10 mouse cellular contexts compared by ENCODE assay signal in genomic region chr12:71842006-71842405, GRCm38 (mm10). TPM values are rescaled to one million over a fixed set of nuclear protein-coding genes. Genes with fewer than 3 reads are reported as not detected.
DNase-seq lines count a peak whose midpoint lies in the region; ATAC-seq and TF ChIP-seq lines count a peak whose summit lies in the region.
"Had no signal": no experiment of that assay in that cellular context is flagged by ENCODE, and none has a peak within 500 bp of the region (broad histone marks: within the 10 kb centered on the region; RNA-seq: fewer than 3 reads in every experiment).

No protein-coding gene starts in this region.

- ATAC-seq in lung, embryonic 14.5 days (ENCODE audit: insufficient read depth) = peak; percentile 86; the same call in 1 of the 2 replicates
- ATAC-seq in heart, embryonic 15.5 days (replicated peaks; ENCODE audit: insufficient number of reproducible peaks, insufficient read depth, low FRiP score, low read depth) = no peak
- ATAC-seq in kidney, embryonic 15.5 days (replicated peaks; ENCODE audit: low FRiP score) = peak; percentile 66; the same call in 1 of the 2 replicates
- ATAC-seq in activated CD4-positive, CD25-positive, alpha-beta regulatory T cell, adult 4 months = no peak

- H3K27me3 ChIP-seq in lung, embryonic 14.5 days (ENCODE audit: insufficient read depth, low read length) = no peaks in the 10 kb centered on the region
- no peaks in the 10 kb centered on the region for H3K27me3 ChIP-seq in heart, embryonic 15.5 days
- no peaks in the 10 kb centered on the region for H3K27me3 ChIP-seq in kidney, embryonic 15.5 days
- H3K27me3 ChIP-seq: midbrain, embryonic 12.5 days had no signal

- 22% methylated on average over 3 of the region's 3 CpGs for WGBS in lung, embryonic 14.5 days
- WGBS in lung, adult 2 months = 19% methylated on average over 3 of the region's 3 CpGs
- 17% methylated on average over 3 of the region's 3 CpGs for WGBS in heart, embryonic 15.5 days
- WGBS in kidney, embryonic 15.5 days = 39% methylated on average over 3 of the region's 3 CpGs

- DNase-seq in lung, embryonic 14.5 days = peak; percentile 76
- DNase-seq in lung, adult 2 months = no peak
- DNase-seq in lung, postnatal 10 days = peak; percentile 56
- no peak for DNase-seq in layer of hippocampus, adult 18-20 months (ENCODE audit: low spot score in 2 of 2)
- DNase-seq: layer of hippocampus, postnatal 36 days; thymus, postnatal 36 days had no signal

- TF ChIP-seq CTCF in lung, embryonic 14.5 days (IDR thresholded peaks at IDR 0.05; ENCODE audit: low read depth) = no peak
- no peak for TF ChIP-seq CTCF in lung, adult 2 months (IDR thresholded peaks at IDR 0.05; ENCODE audit: insufficient read depth, low read length)

- no peaks in the 10 kb centered on the region for H3K9me3 ChIP-seq in lung, embryonic 14.5 days (ENCODE audit: low read depth, low read length)
- no peaks in the 10 kb centered on the region for H3K9me3 ChIP-seq in heart, embryonic 15.5 days (replicated peaks)
- H3K9me3 ChIP-seq in kidney, embryonic 15.5 days (replicated peaks) = no peaks in the 10 kb centered on the region
- H3K9me3 ChIP-seq: midbrain, embryonic 12.5 days had no signal

- no peak overlapping the region for H3K9ac ChIP-seq in lung, embryonic 14.5 days
- no peak overlapping the region for H3K9ac ChIP-seq in heart, embryonic 15.5 days
- H3K9ac ChIP-seq in kidney, embryonic 15.5 days = no peak overlapping the region
- H3K9ac ChIP-seq: midbrain, embryonic 12.5 days had no signal

- H3K4me3 ChIP-seq in lung, embryonic 14.5 days (ENCODE audit: low read depth, low read length) = no peak overlapping the region
- no peak overlapping the region for H3K4me3 ChIP-seq in lung, adult 2 months (replicated peaks; ENCODE audit: extremely low read depth, low read depth, low read length)
- no peak overlapping the region for H3K4me3 ChIP-seq in heart, embryonic 15.5 days
- H3K4me3 ChIP-seq in kidney, embryonic 15.5 days (replicated peaks) = no peak overlapping the region
- H3K4me3 ChIP-seq: midbrain, embryonic 12.5 days had no signal

- no peak overlapping the region for H3K4me2 ChIP-seq in lung, embryonic 14.5 days
- H3K4me2 ChIP-seq in heart, embryonic 15.5 days = no peak overlapping the region
- no peak overlapping the region for H3K4me2 ChIP-seq in kidney, embryonic 15.5 days
- H3K4me2 ChIP-seq: midbrain, embryonic 12.5 days had no signal

- peaks cover 41% of the 10 kb centered on the region for H3K4me1 ChIP-seq in lung, embryonic 14.5 days (ENCODE audit: insufficient read depth)
- peaks cover 46% of the 10 kb centered on the region for H3K4me1 ChIP-seq in lung, adult 2 months (ENCODE audit: control insufficient read depth, insufficient read depth, low read length)
- peaks cover 66% of the 10 kb centered on the region for H3K4me1 ChIP-seq in heart, embryonic 15.5 days (replicated peaks)
- peaks cover 47% of the 10 kb centered on the region for H3K4me1 ChIP-seq in kidney, embryonic 15.5 days

- peak overlapping the region; percentile 51; the same call in 1 of the 2 replicates for H3K27ac ChIP-seq in lung, embryonic 14.5 days (ENCODE audit: low read depth)
- H3K27ac ChIP-seq in heart, embryonic 15.5 days = peak overlapping the region; percentile 67
- peak overlapping the region; percentile 51 for H3K27ac ChIP-seq in kidney, embryonic 15.5 days
- H3K27ac ChIP-seq: midbrain, embryonic 12.5 days had no signal

- no peaks in the 10 kb centered on the region for H3K36me3 ChIP-seq in lung, embryonic 14.5 days (ENCODE audit: insufficient read depth)
- H3K36me3 ChIP-seq in heart, embryonic 15.5 days = no peaks in the 10 kb centered on the region
- H3K36me3 ChIP-seq in kidney, embryonic 15.5 days = no peaks in the 10 kb centered on the region
- H3K36me3 ChIP-seq: midbrain, embryonic 12.5 days had no signal

- TF ChIP-seq POLR2A in lung, adult 2 months (IDR thresholded peaks at IDR 0.05; ENCODE audit: borderline replicate concordance, extremely low read depth, low read depth, low read length) = no peak

RNA-seq across cellular contexts. Expression of gene Daam1, which starts 11.1 kb away (rescaled TPM):
- polyA plus RNA-seq in lung, embryonic 14.5 days (2014; fragmentation: Nextera tagmentation; extraction: Ambion mirVana) = 15.3 and 17.5 TPM in 2 replicates
- 9.4 and 15.2 TPM in 2 replicates for polyA plus RNA-seq in lung, adult 2 months (2012; rRNA removed)
- 20.9 and 21.4 TPM in 2 replicates for polyA plus RNA-seq in heart, embryonic 15.5 days (2015; fragmentation: Nextera tagmentation; extraction: Ambion mirVana)
- 9.0 and 9.4 TPM in 2 replicates for polyA plus RNA-seq in kidney, embryonic 15.5 days (2015; fragmentation: Nextera tagmentation; extraction: Ambion mirVana)
- polyA plus RNA-seq in activated CD4-positive, CD25-positive, alpha-beta regulatory T cell, adult 4 months (2017; shearing (Covaris generic)) = 1 to 10 TPM; 1.9 to 2.0 TPM
- total RNA-seq in layer of hippocampus, adult 18-20 months (2021) = 10 to 100 TPM; 58.1 to 63.0 TPM

Comparison
In these comparisons a context has a peak if more than half of its experiments do, and no peak if none do; other contexts are left out.
1. DNase-seq: peak in lung, embryonic 14.5 days (single experiment) and lung, postnatal 10 days (single experiment); none in lung, adult 2 months (single experiment) and layer of hippocampus, adult 18-20 months (0 of 2).
2. ATAC-seq: peak in lung, embryonic 14.5 days (single experiment) and kidney, embryonic 15.5 days (single experiment); none in heart, embryonic 15.5 days (single experiment) and activated CD4-positive, CD25-positive, alpha-beta regulatory T cell, adult 4 months (single experiment).
3. Peak in every context shown above with its lines, with median percentiles within 50 percentile points of each other: H3K27ac ChIP-seq.